Mouse (Mus musculus) liver (tissue): ENCODE measurements around the gene Flvcr2.

Experiments used
- DNase-seq: peaks from one replicate; pipeline ENCODE4 v3.0.0-alpha.2; 2020; ENCODE audit warnings: mixed read lengths

Flvcr2 gene

DNA sequence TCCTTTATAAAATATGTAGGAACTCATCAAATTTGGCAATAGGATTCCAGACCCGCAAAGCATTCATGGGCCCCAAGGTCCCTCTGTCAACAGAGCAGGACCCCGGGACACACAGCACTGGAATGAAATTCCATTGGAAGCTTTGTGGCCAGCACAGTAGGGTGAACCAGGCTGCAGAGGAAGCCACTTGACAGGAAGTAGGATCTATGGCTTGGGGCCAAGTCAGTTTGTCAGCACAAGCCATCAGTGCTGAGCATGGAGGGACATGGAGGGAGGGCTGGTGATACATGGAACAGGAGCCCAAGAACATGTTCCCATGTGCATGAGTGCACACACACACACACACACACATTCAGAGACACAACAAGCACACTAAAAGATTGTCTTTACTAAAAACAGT is 10.1 kb upstream of the Flvcr2 start:
- DNase-seq, result no peak

DNA sequence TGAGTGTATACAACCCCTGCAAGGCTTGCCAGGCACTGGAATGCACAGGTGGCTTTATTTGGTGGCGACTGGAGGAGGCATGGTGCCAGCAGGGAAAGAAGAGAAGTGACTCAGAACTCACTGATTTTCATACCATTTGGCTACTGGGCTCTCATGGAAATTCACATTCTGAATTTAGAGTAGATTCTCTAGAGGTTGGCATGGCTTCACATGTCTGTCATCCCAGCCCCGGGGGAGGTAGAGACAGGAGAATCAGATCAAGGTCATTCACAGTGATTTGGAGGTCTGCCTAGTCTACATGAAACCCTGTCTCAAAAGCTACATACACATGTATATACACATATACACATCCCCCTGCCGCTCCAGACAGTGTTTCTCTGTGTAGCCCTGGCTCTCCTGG is 9.4 kb upstream of the Flvcr2 start:
- no peak for DNase-seq

DNA sequence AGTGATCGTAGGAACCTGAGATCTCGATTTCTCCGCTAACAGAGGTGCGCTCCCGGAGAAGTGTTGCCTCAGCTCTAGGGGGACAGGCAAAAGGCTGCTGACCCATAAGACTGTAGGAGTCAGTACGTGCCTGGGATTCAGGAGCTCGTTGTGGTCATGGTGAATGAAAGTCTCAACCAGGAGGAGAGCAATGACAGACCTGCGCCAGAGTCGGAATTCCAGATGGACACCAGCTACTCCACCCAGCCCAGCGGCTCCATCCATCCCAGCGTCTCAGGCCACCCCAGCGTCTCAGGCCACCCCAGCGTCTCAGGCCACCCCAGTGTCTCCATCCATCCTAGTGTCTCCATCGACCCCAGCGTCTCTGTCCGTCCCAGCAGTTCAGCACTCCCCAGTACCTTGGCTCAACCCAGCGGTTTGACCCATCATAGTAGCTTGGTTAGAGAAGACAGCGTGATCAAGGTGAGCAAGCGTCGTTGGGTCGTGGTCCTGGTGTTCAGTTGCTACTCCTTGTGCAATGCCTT is 419 bp downstream of the Flvcr2 start:
- no peak for DNase-seq

DNA sequence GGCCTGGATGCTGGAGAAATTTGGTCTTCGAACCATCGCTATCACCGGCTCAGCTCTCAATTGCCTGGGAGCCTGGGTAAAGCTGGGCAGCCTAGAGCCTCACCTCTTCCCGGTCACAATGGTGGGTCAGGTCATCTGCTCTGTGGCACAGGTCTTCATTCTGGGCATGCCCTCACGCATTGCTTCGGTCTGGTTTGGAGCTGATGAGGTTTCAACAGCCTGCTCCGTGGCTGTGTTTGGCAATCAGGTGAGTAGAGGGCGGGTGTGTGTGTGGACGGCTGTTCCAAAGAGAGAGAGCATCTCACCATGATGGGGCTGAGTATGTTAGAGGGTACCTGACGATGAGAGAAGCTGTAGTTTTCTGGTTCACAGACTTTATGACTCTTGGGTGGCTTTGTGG is 1.0 kb downstream of the Flvcr2 start:
- no peak for DNase-seq

DNA sequence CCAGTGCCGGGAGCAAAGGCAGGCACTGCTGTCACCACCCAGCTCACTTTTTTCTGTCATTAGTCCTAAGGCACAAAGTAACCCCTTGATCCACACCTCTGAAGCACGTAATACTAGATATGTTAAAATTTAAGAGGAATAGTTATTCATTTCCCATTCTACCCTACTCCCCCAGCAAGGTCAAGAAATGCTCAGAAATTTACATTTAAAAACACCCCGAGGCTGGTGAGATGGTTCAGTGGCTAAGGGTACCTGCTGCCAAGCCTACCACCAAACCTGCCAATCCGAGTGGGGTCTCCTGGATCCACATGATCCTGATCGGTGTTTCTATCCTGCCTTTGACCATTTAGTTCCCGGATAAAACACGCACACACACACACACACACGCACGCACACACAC is 3.5 kb downstream of the Flvcr2 start:
- DNase-seq, result no peak

DNA sequence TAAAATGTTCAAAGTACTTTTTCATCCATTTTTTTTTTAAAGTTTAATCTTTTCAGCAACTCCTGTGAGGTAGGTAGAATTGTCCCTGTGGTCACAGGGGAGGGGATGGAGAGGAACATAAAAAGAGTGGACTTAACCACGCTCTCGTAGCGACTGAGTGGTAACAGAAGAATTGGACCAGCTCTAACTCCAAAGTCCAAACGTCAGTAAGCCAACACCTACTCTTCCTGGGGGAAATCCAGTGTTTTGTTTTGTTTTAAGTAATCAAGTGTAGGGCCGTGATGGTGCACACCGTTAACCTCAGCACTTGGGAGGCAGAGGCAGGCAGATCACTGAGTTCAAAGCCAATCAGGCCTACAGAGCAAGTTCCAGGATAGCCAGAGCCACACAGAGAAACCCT is 5.8 kb downstream of the Flvcr2 start:
- DNase-seq, result no peak

DNA sequence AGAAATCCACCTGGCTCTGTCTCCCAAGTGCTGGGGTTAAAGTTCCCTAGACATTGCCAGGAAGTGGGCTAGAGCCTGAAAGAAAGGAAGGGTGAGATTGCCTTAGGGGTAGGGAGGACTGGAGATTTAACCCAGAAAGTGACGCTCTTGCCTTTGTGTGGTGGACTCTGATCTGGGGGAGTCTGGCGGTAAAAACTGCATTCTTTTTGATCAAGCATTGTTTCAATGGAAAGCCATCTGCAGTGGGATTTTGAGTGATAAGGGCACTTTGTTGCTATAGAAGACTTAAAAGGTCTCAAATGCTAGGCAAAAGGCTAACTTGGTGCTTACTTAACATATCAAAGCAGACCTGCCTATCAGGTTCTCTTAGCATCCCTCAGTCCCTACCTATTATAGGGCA is 6.9 kb downstream of the Flvcr2 start:
- DNase-seq, result no peak

DNA sequence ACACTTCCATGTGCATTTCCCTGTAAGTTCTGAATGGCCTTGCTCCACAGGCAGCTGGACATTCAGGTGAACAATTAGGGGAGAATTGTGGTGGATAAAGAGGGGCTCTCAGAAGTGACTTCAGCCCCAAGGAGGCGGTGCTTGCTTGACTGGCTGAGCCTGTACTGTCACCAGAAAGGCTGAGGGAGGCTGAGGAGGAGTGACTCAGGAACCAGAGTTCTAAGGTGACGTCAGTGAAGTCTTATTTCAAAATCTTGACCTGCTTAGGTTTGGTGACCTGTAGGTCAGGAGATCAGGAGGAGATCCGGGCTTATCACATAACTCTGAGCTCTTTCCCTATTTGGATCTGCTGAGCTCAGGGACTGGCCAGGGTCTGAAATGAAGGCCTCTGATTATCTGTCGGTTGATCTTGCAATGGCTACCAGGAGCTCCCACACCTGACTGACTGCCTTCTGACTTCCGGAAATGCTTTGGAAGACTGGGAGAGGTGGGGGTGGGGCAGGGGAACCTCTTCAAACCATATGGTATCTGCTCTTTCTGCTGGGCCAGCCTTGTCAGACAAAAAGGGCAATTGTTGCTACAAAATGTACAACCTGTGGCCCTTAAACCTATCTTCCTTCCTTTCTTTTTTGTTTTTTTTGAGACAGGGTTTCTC is 8.4 kb downstream of the Flvcr2 start:
- DNase-seq, result no peak

DNA sequence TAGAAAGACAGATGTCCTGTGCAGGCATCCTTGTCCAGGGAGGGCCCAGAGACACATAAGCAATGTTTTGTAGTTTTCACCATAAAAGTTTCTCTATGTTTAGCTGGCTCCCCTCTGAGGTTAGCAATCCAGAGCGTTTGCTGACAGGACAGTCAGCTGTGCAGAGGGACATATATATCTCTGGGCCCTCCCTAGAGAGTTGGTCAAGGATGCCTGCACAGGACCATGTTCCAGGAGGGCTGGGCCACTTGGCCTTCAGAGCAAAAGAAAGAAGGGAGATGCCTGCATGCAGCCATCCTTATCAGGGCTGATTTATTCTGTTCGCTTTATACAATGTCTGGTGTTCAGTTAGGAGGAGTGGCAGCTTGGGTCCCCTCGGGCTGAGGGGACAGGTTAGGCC is 10.1 kb downstream of the Flvcr2 start:
- no peak for DNase-seq

DNA sequence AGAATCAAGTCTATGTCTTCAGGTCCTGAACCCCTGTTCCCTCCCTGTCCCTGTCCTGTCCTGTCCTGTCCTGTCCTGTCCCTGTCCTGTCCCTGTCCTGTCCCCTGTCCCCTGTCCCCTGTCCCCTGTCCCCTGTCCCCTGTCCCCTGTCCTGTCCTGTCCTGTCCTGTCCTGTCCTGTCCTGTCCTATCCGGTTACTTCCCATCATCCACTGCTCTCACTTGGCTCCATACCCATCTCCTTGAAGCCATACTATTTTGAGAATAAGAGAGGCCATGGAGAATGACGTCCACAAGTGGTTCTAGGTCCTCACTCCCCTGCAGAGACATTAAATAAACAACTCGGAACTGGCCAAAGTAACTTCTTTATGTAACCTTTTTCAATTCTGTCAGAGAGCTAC is 10.7 kb downstream of the Flvcr2 start:
- DNase-seq, result no peak

DNA sequence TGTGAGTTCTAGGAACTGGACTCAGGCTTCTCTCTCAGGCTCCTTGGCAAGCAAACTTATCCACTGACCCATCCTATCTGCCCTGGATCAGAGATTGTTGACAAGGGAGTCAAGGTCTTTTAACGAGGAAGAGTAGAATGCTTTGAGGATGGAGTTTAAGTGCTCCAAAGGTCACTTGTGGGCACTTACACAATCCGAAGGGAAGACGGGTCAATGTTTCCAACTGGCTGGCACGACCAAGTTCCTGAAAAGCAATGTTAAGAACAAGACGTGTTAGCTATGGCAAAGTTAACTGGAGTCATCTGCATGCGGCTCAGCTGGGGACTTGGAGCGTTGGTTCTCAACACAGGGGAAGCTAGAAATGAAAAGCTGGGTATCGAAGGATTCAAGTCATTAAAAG is 12.4 kb downstream of the Flvcr2 start:
- DNase-seq, result no peak

DNA sequence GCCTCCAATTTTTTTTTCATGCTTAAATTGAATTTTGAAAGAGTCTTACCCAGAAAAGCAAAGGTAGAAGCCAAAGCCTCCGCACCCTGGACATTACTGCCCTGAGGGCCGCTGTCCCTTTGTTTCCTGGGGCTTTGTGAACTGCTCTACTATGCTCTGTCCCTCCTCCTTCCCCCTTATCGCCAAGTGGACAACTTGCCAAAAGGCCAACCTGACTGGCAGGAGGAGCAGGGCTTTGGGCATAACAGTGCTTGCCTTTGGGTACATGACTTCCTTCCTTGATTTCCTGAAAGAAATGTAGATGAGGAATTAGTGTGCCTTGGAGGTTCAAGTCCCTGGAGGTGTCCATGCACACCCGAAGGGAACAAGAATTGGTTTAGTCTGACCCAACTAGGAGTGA is 15.1 kb downstream of the Flvcr2 start:
- no peak for DNase-seq

DNA sequence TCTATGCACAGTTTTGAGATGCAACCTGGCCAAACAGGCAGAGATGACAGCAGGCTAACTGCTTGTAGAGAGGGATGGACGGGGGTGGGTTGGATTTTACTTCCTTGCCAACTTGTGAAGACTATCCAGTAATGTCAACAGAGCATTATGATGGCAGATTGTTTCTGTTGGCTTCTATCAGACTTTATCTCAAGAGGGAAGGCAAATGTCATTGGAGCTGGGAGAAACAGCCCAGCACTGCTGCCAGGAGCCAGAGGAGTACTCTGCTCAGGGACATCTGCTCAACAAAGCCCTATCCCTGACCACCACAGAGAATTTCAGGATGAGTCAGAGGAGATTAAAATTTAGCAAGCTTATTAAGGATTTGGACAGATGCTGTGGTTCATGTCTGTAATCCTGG is 18.3 kb downstream of the Flvcr2 start:
- no peak for DNase-seq

DNA sequence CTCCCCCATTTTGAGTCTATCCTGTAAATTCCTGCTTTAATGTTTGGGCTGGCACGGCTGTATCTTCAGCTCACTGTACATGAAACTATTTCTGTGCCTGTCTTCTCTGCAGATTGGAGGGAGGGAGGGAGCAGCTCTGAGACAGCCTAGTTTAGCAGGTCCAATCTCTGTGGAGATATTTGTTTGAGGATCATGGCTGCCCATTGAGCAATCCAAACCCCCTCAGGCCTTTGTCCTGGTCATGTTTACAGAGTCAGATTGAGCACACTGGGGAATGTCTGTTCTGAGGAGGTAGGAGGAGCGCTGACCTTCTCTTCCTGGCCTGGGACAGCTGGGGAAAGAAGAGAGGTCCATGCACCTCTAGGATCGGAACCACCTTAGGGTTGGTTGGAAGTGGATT is 19.9 kb downstream of the Flvcr2 start:
- peak; percentile 19 for DNase-seq

DNA sequence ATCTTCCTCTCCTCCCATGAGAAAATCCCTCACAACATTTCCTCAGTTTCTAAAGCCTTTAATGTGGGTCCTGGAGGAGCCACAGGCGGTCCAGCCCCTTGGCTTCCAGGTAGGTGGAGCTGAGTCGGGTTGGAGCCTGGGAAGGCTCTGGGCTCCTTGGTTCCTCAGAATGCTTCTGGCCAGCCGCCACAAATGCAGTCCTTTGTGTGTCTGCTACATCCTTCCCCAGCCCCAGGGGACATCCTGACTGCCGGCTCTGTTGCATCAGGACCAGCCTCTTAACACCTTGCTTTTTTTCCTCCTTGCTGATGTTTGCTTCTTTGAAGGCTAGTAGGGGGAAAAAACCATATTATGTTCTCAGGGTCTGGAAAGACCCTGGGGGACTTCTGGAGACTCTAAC is 21.4 kb downstream of the Flvcr2 start:
- DNase-seq, result no peak

DNA sequence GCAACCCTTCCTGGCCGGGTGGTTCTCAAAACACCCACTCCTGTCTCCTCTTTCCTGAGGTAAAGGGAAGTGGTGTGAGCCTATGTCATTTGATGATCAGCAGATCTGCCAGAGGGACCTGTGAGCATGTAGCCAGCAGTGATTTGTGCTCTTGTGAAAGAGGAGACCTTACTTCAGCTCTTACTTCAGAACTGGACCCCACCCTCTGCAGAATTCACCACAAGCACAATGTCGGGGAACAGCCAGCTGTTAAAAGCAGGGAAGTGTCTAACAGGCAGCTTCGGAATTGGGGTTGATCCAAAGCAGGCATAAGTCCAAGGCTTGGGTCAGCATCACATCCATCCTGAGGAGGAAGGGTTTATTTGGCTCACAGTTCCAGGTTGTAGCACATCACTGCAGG is 25.0 kb downstream of the Flvcr2 start:
- DNase-seq, result no peak

DNA sequence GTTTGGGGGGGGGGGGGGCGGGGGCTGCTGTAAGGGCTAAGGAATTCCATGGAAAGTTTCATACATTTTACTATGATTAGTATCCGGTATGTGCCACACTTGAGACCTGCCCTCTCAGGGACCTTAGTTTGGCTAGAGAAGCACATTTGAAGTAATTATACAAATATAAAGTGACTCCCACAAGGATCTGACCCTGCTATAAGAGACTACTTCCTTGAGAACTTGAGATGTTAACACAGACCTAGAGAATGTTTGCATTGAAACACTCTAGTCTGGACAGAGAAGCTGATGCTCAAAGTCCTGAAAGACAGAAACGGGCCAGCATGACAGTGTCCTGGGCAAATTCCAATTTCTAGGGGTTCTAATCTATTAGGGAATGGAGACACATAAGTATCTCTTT is 32.6 kb downstream of the Flvcr2 start:
- no peak for DNase-seq

DNA sequence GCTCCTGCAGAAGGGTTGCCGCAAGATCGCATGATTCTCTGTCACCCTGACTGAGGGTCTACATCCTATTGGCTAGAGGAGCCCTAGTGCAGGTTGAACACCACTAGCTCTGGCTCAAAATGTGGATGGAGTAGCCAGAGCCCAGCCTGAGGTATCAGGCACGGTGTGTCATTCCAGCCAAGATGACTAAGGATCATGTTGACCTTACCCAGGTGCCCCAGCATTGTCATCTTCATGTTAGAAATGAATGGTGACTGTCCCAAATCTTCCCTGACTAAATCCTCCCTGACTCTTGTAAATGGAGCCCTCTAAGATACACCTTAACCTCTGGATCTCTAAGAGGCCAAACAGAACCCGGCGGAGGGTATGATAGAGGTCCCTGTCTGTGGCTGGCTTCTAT is 33.4 kb downstream of the Flvcr2 start:
- DNase-seq, result no peak

DNA sequence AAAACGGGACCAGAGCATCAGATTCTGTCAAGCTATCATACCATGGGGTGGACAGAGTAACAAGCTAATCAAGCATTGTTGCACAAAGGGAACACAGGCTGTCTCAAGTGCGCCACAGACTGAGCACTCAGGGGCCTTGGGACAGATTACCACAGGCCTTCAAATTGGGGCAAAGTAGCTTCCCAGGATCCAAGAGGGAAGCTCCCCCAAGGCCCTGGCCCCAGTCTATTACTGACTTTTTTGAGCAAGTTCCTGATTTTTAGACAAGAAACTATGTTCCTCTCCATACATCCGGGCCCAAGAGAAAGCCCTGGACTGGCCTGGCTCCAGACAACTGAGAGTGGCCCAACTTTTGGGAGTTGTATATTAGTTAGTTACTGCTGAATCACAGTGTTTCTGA is 35.3 kb downstream of the Flvcr2 start:
- no peak for DNase-seq

DNA sequence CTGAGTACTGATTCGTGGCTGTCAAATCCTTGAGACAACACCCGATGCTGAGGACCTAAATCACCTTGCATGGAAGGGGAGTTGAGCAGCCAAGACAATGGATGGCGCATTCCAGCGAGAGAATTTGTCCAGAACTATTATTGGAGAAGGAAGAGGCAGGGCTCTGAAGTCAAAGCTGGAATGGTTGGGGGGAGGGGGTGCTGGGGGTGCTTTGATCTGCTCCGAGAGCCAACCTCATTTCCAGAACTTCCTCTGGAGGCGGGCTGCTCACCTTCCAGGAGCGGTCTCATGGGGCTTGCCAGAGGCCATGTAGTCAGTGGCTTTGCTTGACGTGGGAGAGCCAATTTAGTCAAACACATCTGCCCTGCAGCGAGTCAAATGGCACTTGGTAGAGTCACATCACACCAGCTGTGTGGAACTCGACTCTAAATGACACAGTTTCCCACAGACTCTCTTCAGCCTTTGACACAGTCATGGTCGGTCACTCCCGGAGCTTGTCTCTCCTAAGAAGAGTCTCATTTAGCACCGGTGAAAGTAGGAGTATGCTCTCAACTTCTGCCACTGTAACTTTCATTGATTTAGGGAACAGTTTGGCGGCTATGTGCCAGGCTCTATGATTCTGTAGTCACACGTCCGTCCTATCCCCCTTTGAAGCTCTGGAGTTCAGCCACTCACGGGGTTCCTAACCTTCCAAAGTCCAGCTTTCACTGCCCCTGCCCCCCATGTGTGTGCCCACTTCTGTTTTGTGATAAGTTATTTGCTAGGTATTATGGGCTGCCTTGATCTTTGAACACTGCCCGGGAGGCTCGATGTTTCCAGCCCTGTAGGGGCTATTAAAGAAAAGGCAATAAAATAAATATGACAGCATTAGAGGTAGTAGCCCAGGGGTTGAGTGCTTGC is 38.8 kb downstream of the Flvcr2 start:
- DNase-seq, result no peak

DNA sequence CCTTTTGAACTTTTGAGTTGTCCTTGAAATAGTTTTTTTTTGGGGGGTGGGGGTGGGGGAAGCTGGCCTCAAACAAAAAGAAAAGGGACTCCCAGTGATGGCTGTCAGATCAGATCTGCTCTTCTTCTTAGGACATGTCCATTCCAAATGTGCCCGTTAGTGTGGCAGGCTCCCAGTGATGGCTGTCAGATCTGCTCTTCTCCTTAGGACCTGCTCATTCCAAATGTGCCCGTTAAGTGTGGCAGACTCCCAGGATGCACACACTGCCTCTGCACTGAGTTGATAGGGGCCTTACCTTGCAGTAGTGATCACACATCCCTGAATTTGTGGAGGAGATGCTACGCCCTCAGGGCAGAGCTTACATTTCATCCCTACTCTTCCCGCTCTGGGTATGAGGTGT is 45.8 kb downstream of the Flvcr2 start:
- no peak for DNase-seq

DNA sequence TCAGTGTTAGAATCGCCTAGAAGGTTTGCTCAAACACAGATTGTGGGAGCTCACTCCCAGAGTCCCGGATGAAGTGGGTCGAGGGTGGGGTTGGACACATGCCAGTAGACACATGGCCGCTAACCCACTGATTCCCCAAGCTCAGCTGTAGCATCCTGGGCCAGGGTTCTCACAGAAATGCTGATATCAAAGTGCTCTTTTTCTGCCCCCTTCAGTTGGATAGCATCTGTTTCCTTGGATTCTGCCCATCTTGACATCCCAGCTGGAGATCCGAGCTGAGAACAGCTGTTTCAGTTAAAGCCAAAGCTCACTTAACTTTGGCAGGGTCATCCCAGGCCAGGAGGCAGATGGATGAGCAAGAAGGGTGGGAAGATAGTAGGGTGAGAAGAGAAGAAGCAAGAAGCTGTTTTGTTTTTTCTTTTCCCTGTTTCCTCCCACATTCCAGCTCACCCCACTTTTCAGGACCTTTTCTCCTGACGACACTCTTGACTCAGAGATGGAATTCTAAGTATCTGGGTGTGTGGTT is 46.5 kb downstream of the Flvcr2 start:
- DNase-seq, result no peak

DNA sequence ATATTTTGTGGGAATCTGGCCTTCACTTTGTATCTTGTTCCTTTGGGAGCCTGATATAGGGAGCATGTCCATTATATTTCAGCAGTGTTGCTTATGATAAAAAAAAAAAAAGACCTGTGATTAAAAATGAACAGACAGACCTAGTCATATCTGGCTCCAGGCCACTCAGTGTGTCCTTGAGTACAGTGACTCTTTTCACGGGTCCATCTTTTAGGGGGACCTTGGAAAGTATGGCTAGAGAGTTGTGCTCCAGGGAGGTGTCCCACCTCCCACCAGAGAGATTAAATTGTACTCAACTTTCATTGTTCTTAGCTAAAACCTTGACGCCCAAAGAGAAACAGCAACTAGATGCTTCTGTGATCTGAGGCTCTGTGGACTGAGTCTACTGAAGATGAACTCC is 47.8 kb downstream of the Flvcr2 start:
- DNase-seq, result no peak

DNA sequence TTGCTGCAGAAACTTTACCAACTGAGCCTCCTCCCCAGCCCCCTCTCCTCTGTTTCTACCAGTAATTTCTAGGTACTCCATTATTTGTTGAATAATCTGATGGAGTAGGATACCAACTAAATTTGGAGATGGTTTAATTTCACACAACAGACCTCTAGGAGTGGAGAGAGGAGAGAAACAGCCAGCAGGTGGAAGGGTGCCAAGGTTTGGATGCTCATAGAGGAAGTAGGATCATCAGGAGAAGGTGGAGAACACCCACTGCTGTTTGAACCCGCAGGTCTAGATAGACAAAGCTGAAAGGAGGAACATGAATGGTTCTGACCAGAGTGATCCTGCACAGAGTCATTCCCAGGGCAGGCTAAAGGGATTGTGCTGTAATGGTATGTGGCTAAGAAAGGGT is 49.2 kb downstream of the Flvcr2 start:
- no peak for DNase-seq
